Mouse (Mus musculus): Measurements from ENCODE around the gene Eif3k.

DNA sequence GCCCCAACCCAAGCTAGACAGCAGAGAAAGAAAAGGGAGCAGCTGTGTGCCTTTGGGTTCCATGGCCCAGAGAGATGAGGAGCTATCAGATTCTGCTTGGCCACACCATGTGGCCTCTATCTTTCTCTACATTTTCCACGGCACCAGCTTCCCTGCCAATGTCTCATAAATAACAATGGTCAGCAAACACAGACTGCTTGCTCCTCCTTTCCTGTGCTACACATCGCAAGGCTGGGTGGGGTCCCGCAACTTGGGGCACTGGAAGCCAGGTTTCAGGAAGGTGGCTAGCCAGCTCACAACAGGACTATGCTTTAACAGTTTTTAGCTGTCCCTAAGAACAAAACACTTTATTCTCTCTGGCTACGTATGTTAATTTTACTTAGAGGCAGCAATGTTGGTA lies 44.9 kb downstream of the Eif3k start:
- TF ChIP-seq POLR2A (IDR thresholded peaks at IDR 0.05; ENCODE audit: control insufficient read depth, low read depth, low read length): no peak
- no peak for TF ChIP-seq CTCF (IDR thresholded peaks at IDR 0.05; ENCODE audit: control insufficient read depth, insufficient read depth, insufficient replicate concordance, low read depth, low read length)

Measured in testis, adult 2 months (tissue).